Mouse (Mus musculus): ENCODE results near the gene H2al1a. TPM values are rescaled to one million over a fixed set of nuclear protein-coding genes. Genes with fewer than 3 reads are reported as not detected.

Gene H2al1a
- not detected for polyA plus RNA-seq (2014; fragmentation: Illumina TruSeq; extraction: RNeasy Lipid Tissue Mini Kit (QIAGEN cat#74804))

DNA sequence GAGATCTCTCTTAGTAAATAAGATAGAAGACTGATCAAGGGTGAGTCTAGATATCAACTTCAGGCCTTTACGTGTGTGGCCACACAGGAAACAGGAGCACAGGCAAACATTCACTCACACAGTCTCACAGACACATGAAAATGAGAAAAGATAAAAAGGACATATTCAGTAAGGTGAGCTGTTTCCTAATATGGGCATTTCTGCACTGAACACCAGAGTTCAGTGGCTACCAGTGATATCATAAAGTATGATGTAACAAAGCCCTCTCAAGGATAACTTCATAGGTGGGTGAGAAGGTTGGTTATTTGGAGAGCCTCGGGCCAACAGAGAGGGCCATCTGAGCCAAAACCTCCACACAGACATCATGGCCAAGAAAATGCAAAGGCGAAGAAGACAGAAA, at the start of gene H2al1a:
Gene H2al1a, plus strand, starts transcription at position 301 of the 400 bp plus-strand sequence.

DNA sequence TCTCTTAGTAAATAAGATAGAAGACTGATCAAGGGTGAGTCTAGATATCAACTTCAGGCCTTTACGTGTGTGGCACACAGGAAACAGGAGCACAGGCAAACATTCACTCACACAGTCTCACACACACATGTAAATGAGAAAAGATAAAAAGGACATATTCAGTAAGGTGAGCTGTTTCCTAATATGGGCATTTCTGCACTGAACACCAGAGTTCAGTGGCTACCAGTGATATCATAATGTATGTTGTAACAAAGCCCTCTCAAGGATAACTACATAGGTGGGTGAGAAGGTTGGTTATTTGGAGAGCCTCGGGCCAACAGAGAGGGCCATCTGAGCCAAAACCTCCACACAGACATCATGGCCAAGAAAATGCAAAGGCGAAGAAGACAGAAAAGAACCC, 3.1 kb downstream of the H2al1a start, which contains the start of gene H2al1b:
Gene H2al1b, plus strand, starts transcription at position 301 of the 400 bp plus-strand sequence.

DNA sequence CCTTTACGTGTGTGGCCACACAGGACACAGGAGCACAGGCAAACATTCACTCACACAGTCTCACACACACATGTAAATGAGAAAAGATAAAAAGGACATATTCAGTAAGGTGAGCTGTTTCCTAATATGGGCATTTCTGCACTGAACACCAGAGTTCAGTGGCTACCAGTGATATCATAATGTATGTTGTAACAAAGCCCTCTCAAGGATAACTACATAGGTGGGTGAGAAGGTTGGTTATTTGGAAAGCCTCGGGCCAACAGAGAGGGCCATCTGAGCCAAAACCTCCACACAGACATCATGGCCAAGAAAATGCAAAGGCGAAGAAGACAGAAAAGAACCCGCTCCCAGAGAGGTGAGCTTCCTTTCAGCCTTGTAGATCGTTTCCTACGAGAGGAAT, 6.3 kb downstream of the H2al1a start, which contains the start of gene H2al1c:
Gene H2al1c, plus strand, starts transcription at position 301 of the 400 bp plus-strand sequence.

DNA sequence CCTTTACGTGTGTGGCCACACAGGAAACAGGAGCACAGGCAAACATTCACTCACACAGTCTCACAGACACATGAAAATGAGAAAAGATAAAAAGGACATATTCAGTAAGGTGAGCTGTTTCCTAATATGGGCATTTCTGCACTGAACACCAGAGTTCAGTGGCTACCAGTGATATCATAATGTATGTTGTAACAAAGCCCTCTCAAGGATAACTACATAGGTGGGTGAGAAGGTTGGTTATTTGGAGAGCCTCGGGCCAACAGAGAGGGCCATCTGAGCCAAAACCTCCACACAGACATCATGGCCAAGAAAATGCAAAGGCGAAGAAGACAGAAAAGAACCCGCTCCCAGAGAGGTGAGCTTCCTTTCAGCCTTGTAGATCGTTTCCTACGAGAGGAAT, 9.5 kb downstream of the H2al1a start, which contains the start of gene H2al1d:
Gene H2al1d, plus strand, starts transcription at position 301 of the 400 bp plus-strand sequence.

DNA sequence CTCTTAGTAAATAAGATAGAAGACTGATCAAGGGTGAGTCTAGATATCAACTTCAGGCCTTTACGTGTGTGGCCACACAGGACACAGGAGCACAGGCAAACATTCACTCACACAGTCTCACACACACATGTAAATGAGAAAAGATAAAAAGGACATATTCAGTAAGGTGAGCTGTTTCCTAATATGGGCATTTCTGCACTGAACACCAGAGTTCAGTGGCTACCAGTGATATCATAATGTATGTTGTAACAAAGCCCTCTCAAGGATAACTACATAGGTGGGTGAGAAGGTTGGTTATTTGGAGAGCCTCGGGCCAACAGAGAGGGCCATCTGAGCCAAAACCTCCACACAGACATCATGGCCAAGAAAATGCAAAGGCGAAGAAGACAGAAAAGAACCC, 12.6 kb downstream of the H2al1a start, which contains the start of gene H2al1e:
Gene H2al1e, plus strand, starts transcription at position 301 of the 400 bp plus-strand sequence.

DNA sequence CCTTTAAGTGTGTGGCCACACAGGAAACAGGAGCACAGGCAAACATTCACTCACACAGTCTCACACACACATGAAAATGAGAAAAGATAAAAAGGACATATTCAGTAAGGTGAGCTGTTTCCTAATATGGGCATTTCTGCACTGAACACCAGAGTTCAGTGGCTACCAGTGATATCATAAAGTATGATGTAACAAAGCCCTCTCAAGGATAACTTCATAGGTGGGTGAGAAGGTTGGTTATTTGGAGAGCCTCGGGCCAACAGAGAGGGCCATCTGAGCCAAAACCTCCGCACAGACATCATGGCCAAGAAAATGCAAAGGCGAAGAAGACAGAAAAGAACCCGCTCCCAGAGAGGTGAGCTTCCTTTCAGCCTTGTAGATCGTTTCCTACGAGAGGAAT, 15.8 kb downstream of the H2al1a start, which contains the start of gene H2al1f:
Gene H2al1f, plus strand, starts transcription at position 301 of the 400 bp plus-strand sequence.

DNA sequence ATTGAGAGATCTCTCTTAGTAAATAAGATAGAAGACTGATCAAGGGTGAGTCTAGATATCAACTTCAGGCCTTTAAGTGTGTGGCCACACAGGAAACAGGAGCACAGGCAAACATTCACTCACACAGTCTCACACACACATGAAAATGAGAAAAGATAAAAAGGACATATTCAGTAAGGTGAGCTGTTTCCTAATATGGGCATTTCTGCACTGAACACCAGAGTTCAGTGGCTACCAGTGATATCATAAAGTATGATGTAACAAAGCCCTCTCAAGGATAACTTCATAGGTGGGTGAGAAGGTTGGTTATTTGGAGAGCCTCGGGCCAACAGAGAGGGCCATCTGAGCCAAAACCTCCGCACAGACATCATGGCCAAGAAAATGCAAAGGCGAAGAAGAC, 18.9 kb downstream of the H2al1a start, which contains the start of gene H2al1g:
Gene H2al1g, plus strand, starts transcription at position 301 of the 400 bp plus-strand sequence.

DNA sequence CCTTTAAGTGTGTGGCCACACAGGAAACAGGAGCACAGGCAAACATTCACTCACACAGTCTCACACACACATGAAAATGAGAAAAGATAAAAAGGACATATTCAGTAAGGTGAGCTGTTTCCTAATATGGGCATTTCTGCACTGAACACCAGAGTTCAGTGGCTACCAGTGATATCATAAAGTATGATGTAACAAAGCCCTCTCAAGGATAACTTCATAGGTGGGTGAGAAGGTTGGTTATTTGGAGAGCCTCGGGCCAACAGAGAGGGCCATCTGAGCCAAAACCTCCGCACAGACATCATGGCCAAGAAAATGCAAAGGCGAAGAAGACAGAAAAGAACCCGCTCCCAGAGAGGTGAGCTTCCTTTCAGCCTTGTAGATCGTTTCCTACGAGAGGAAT, 22.1 kb downstream of the H2al1a start, which contains the start of gene H2al1h:
Gene H2al1h, plus strand, starts transcription at position 301 of the 400 bp plus-strand sequence.

DNA sequence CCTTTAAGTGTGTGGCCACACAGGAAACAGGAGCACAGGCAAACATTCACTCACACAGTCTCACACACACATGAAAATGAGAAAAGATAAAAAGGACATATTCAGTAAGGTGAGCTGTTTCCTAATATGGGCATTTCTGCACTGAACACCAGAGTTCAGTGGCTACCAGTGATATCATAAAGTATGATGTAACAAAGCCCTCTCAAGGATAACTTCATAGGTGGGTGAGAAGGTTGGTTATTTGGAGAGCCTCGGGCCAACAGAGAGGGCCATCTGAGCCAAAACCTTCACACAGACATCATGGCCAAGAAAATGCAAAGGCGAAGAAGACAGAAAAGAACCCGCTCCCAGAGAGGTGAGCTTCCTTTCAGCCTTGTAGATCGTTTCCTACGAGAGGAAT, 25.3 kb downstream of the H2al1a start, which contains the start of gene H2al1i:
Gene H2al1i, plus strand, starts transcription at position 301 of the 400 bp plus-strand sequence.

DNA sequence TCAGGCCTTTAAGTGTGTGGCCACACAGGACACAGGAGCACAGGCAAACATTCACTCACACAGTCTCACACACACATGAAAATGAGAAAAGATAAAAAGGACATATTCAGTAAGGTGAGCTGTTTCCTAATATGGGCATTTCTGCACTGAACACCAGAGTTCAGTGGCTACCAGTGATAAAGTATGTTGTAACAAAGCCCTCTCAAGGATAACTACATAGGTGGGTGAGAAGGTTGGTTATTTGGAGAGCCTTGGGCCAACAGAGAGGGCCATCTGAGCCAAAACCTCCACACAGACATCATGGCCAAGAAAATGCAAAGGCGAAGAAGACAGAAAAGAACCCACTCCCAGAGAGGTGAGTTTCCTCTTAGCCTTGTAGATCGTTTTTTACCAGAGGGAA, 28.5 kb downstream of the H2al1a start, which contains the start of gene H2al1j:
Gene H2al1j, plus strand, starts transcription at position 301 of the 400 bp plus-strand sequence.

Other genes with a start within 250 kb of the H2al1a start
- not detected for gene H2al1b, start 3.2 kb downstream of the H2al1a start, polyA plus RNA-seq (2014; fragmentation: Illumina TruSeq; extraction: RNeasy Lipid Tissue Mini Kit (QIAGEN cat#74804))
- not detected for gene H2al1c, start 6.4 kb downstream of the H2al1a start, polyA plus RNA-seq (2014; fragmentation: Illumina TruSeq; extraction: RNeasy Lipid Tissue Mini Kit (QIAGEN cat#74804))
- gene H2al1d, start 9.6 kb downstream of the H2al1a start, polyA plus RNA-seq (2014; fragmentation: Illumina TruSeq; extraction: RNeasy Lipid Tissue Mini Kit (QIAGEN cat#74804)), result not detected
- gene H2al1e, start 12.7 kb downstream of the H2al1a start, polyA plus RNA-seq (2014; fragmentation: Illumina TruSeq; extraction: RNeasy Lipid Tissue Mini Kit (QIAGEN cat#74804)), result not detected
- gene H2al1f, start 15.9 kb downstream of the H2al1a start, polyA plus RNA-seq (2014; fragmentation: Illumina TruSeq; extraction: RNeasy Lipid Tissue Mini Kit (QIAGEN cat#74804)), result not detected
- gene H2al1g, start 19.0 kb downstream of the H2al1a start, polyA plus RNA-seq (2014; fragmentation: Illumina TruSeq; extraction: RNeasy Lipid Tissue Mini Kit (QIAGEN cat#74804)), result not detected
- gene H2al1h, start 22.2 kb downstream of the H2al1a start, polyA plus RNA-seq (2014; fragmentation: Illumina TruSeq; extraction: RNeasy Lipid Tissue Mini Kit (QIAGEN cat#74804)), result not detected
- not detected for gene H2al1i, start 25.4 kb downstream of the H2al1a start, polyA plus RNA-seq (2014; fragmentation: Illumina TruSeq; extraction: RNeasy Lipid Tissue Mini Kit (QIAGEN cat#74804))
- gene H2al1j, start 28.6 kb downstream of the H2al1a start, polyA plus RNA-seq (2014; fragmentation: Illumina TruSeq; extraction: RNeasy Lipid Tissue Mini Kit (QIAGEN cat#74804)), result not detected